Mouse (Mus musculus): ENCODE measurements around the gene Fam81a. TPM values are rescaled to one million over a fixed set of nuclear protein-coding genes. Genes with fewer than 3 reads are reported as not detected.

The Fam81a gene
- polyA plus RNA-seq, 1 experiment from 2014 or later: 46.6 TPM

DNA sequence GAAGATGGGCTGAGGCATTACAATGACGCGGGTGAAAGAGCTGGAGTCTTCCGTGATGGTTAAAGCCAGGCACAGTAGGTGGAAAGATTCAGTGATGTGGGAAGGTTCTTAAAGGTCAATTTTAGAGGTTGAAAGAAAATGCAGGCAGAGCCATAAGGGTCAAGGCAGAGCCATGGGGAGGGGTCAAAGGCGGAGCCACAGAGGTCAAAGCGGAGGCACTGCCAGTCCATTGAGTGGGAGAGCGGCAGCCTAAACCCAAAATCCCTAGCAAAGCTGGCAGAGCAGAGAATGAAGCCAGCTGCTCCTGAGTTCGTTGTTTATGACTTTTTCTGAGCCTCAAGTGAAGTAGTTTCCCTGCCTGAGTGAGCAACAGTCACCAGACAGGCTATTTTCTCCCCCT is 3.8 kb downstream of the Fam81a start:
- no peak for ATAC-seq (ENCODE audit: insufficient number of reproducible peaks, insufficient read depth, low FRiP score, low read depth)
- no peak overlapping the region for H3K9ac ChIP-seq (ENCODE audit: low read length)
- no peaks in the 10 kb centered on the region for H3K9me3 ChIP-seq (ENCODE audit: control insufficient read depth, low read length)
- H3K4me3 ChIP-seq (ENCODE audit: control insufficient read depth in 1 of 2, insufficient read depth in 1 of 2, low read depth in 1 of 2, low read length in 2 of 2): no peak overlapping the region
- H3K4me1 ChIP-seq (ENCODE audit: control insufficient read depth in 2 of 2, insufficient read depth in 2 of 2, low read length in 2 of 2): peaks cover 8 to 24% of the 10 kb centered on the region in 2 experiments
- H3K36me3 ChIP-seq (ENCODE audit: control insufficient read depth, insufficient read depth, low read length): no peaks in the 10 kb centered on the region
- WGBS: 70% methylated on average over 7 of the region's 7 CpGs
- no peak overlapping the region for H3K4me2 ChIP-seq (ENCODE audit: low read length)
- H3K27ac ChIP-seq (replicated peaks in 1 of 2; ENCODE audit: control insufficient read depth in 1 of 2, insufficient read depth in 1 of 2, low read depth in 2 of 2, low read length in 2 of 2): no peak overlapping the region
- H3K27me3 ChIP-seq (ENCODE audit: control insufficient read depth, insufficient read depth, low read length): peaks cover 9% of the 10 kb centered on the region; the same call in 1 of the 2 replicates

DNA sequence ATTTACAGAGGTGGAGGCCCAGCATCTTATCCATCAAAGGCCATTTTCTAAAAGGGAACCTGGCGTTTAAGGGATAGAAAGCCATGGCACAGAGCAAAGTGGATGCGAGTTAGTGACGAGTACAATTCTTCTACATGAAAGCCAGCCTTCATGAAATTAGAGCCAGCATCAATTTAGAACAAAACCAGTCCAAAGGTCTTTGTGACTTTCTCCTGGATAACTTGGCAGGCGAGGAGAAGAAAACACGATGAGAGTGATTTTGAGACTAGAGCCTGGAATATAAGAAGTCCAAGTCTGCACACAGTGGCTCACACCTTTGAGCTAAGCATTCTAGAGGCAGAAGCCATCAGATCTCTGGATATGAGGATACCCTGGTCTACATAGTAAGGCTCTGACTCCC is 4.4 kb downstream of the Fam81a start:
- H3K27ac ChIP-seq (replicated peaks in 1 of 2; ENCODE audit: control insufficient read depth in 1 of 2, insufficient read depth in 1 of 2, low read depth in 2 of 2, low read length in 2 of 2): no peak overlapping the region
- H3K36me3 ChIP-seq (ENCODE audit: control insufficient read depth, insufficient read depth, low read length): no peaks in the 10 kb centered on the region
- 90% methylated on average over 5 of the region's 5 CpGs for WGBS
- no peak overlapping the region for H3K9ac ChIP-seq (ENCODE audit: low read length)
- H3K4me1 ChIP-seq (ENCODE audit: control insufficient read depth in 2 of 2, insufficient read depth in 2 of 2, low read length in 2 of 2): peaks cover 8 to 24% of the 10 kb centered on the region in 2 experiments
- H3K9me3 ChIP-seq (ENCODE audit: control insufficient read depth, low read length): no peaks in the 10 kb centered on the region
- peaks cover 9% of the 10 kb centered on the region; the same call in 1 of the 2 replicates for H3K27me3 ChIP-seq (ENCODE audit: control insufficient read depth, insufficient read depth, low read length)
- H3K4me3 ChIP-seq (ENCODE audit: control insufficient read depth in 1 of 2, insufficient read depth in 1 of 2, low read depth in 1 of 2, low read length in 2 of 2): no peak overlapping the region
- no peak overlapping the region for H3K4me2 ChIP-seq (ENCODE audit: low read length)
- no peak for ATAC-seq (ENCODE audit: insufficient number of reproducible peaks, insufficient read depth, low FRiP score, low read depth)

DNA sequence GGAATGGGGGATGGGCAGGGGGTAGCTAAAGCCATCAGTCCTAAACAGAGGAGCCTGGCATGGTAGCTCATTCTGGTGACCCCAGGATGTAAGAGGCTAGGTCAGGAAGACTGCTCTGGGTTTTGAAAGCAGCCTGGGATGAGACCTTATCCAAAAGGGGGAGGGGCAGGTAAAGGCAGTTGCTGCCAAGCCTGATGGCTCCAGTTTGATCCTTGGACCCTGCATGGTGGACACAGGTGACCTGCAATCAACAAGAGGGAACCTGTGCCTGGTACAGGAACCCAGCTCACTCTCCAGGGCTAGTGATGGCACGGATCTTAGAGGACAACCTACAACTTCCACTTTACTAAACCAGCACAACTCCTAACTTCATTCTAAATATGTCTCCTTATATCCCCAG is 7.2 kb downstream of the Fam81a start:
- 0 out of 2 replicates have a peak, but pooled peaks cover 4% of the 10 kb centered on the region for H3K27me3 ChIP-seq (ENCODE audit: control insufficient read depth, insufficient read depth, low read length)
- no peak overlapping the region for H3K27ac ChIP-seq (replicated peaks in 1 of 2; ENCODE audit: control insufficient read depth in 1 of 2, insufficient read depth in 1 of 2, low read depth in 2 of 2, low read length in 2 of 2)
- no peaks in the 10 kb centered on the region for H3K36me3 ChIP-seq (ENCODE audit: control insufficient read depth, insufficient read depth, low read length)
- 81% methylated on average over 1 of the region's 1 CpGs for WGBS
- H3K9ac ChIP-seq (ENCODE audit: low read length): no peak overlapping the region
- no peak overlapping the region for H3K4me3 ChIP-seq (ENCODE audit: control insufficient read depth in 1 of 2, insufficient read depth in 1 of 2, low read depth in 1 of 2, low read length in 2 of 2)
- ATAC-seq (ENCODE audit: insufficient number of reproducible peaks, insufficient read depth, low FRiP score, low read depth): no peak
- no peaks in the 10 kb centered on the region for H3K9me3 ChIP-seq (ENCODE audit: control insufficient read depth, low read length)
- H3K4me1 ChIP-seq (ENCODE audit: control insufficient read depth in 2 of 2, insufficient read depth in 2 of 2, low read length in 2 of 2): peaks cover 5 to 17% of the 10 kb centered on the region in 2 experiments
- no peak overlapping the region for H3K4me2 ChIP-seq (ENCODE audit: low read length)

DNA sequence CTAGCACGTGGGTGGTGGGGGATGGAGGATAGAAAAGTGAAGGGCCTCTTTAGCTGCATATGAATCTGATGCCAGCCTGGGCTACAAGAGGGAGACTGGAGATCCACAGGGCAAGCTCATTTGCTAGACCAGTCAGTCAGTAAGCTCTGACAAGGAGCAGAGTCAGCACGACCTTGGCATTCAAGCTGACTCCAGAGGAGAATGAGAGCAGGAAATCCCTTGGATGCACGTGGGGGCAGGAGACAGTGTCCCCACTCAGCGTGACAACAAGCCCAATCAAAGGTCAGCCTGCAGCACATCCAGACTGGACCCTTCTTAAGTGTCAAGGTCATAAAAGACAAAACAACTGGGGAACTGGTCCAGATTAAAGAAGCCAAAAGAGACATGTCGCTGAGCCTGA is 7.6 kb downstream of the Fam81a start:
- no peaks in the 10 kb centered on the region for H3K9me3 ChIP-seq (ENCODE audit: control insufficient read depth, low read length)
- 60% methylated on average over 5 of the region's 5 CpGs for WGBS

DNA sequence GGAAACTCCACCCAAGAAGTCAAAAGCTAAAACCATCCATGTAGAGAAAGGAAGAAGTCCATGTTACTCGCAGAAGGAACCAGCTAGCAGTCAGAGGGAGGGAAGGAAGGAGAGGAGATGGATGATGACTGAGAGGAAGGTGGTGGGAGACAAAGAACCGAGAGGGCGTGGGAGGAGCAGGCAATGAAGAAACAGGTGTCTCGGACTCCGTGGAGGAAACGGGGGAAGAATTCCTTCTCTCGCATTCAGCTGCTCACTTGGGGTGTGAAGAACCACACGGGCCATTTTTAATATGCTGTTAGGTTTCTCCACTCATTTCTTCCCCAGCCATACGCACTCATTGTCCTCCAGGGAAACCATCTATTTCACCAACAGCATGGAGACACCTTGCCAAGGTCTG is 8.1 kb downstream of the Fam81a start:
- Histone ChIP-seq H3K4me1 (ENCODE audit: control insufficient read depth in 2 of 2, insufficient read depth in 2 of 2, low read length in 2 of 2) (peaks cover 1 to 8% of the 10 kb centered on the region in 2 experiments), H3K9ac (ENCODE audit: low read length) (no peak overlapping the region), H3K9me3 (ENCODE audit: control insufficient read depth, low read length) (no peaks in the 10 kb centered on the region), H3K4me3 (ENCODE audit: control insufficient read depth in 1 of 2, insufficient read depth in 1 of 2, low read depth in 1 of 2, low read length in 2 of 2) (no peak overlapping the region), H3K27ac (replicated peaks in 1 of 2; ENCODE audit: control insufficient read depth in 1 of 2, insufficient read depth in 1 of 2, low read depth in 2 of 2, low read length in 2 of 2) (no peak overlapping the region), H3K4me2 (ENCODE audit: low read length) (no peak overlapping the region), H3K27me3 (ENCODE audit: control insufficient read depth, insufficient read depth, low read length) (0 out of 2 replicates have a peak, but pooled peaks cover 4% of the 10 kb centered on the region), H3K36me3 (ENCODE audit: control insufficient read depth, insufficient read depth, low read length) (no peaks in the 10 kb centered on the region)
- ATAC-seq (ENCODE audit: insufficient number of reproducible peaks, insufficient read depth, low FRiP score, low read depth): no peak
- WGBS: 91% methylated on average over 9 of the region's 9 CpGs

More for the DNA sequence above, 7.6 kb downstream of the Fam81a start:
- H3K27ac ChIP-seq (replicated peaks in 1 of 2; ENCODE audit: control insufficient read depth in 1 of 2, insufficient read depth in 1 of 2, low read depth in 2 of 2, low read length in 2 of 2): no peak overlapping the region
- no peak for ATAC-seq (ENCODE audit: insufficient number of reproducible peaks, insufficient read depth, low FRiP score, low read depth)
- H3K27me3 ChIP-seq (ENCODE audit: control insufficient read depth, insufficient read depth, low read length): 0 out of 2 replicates have a peak, but pooled peaks cover 4% of the 10 kb centered on the region
- peaks cover 5 to 14% of the 10 kb centered on the region in 2 experiments for H3K4me1 ChIP-seq (ENCODE audit: control insufficient read depth in 2 of 2, insufficient read depth in 2 of 2, low read length in 2 of 2)
- no peaks in the 10 kb centered on the region for H3K36me3 ChIP-seq (ENCODE audit: control insufficient read depth, insufficient read depth, low read length)
- H3K4me3 ChIP-seq (ENCODE audit: control insufficient read depth in 1 of 2, insufficient read depth in 1 of 2, low read depth in 1 of 2, low read length in 2 of 2): no peak overlapping the region
- no peak overlapping the region for H3K9ac ChIP-seq (ENCODE audit: low read length)
- H3K4me2 ChIP-seq (ENCODE audit: low read length): no peak overlapping the region

DNA sequence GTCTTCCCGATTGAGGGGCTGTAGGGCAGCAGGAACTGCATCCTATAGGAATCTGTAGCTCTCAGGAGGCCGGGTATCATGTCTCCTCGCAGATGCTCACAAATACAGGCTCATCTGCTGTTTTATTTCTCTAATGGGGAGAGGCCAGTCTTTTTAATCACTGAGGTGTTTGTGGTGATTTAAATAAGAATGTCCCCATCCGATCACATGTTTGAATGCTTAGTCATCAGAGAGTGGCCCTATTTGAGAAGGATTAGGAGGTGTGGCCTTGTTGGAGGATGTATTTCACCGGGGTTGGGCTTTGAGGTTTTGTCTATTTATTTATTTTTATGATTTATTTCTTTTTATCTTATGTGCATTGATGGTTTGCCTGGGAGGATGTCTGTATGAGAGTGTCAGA is 11.6 kb downstream of the Fam81a start:
- ATAC-seq (ENCODE audit: insufficient number of reproducible peaks, insufficient read depth, low FRiP score, low read depth): no peak
- 87% methylated on average over 5 of the region's 5 CpGs for WGBS
- no peaks in the 10 kb centered on the region; a peak in 1 of 4 replicates for H3K4me1 ChIP-seq (ENCODE audit: control insufficient read depth in 2 of 2, insufficient read depth in 2 of 2, low read length in 2 of 2)

DNA sequence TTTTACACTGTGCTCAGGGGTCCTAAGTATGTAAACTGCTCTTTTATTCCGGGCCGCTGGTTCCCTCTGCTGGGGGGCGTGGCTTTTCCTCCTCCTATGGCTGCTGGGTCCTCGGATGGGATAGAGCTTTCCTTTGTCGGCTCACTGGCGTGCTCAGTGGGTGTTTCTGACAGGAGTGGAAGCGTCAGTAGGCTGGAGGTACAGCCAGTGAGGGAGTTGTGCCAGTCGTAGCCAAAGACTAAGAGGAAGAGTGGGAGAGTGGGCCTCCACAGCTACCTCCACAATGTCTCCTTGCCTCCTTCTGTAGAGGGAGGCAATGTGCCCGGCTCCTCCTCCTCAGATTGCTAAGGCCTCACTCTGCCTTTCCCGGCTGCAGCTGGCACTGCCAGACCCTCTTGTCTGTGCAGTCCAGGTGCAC is 30.5 kb downstream of the Fam81a start:
- Histone ChIP-seq H3K4me1 (ENCODE audit: control insufficient read depth in 2 of 2, insufficient read depth in 2 of 2, low read length in 2 of 2) (peaks cover 0 to 6% of the 10 kb centered on the region in 2 experiments; a peak in 2 of 4 replicates), H3K4me2 (ENCODE audit: low read length) (peak overlapping the region; percentile 60), H3K4me3 (ENCODE audit: control insufficient read depth in 1 of 2, insufficient read depth in 1 of 2, low read depth in 1 of 2, low read length in 2 of 2) (peak overlapping the region; percentile 21 to 26), H3K36me3 (ENCODE audit: control insufficient read depth, insufficient read depth, low read length) (no peaks in the 10 kb centered on the region), H3K9me3 (ENCODE audit: control insufficient read depth, low read length) (no peaks in the 10 kb centered on the region), H3K27me3 (ENCODE audit: control insufficient read depth, insufficient read depth, low read length) (no peaks in the 10 kb centered on the region), H3K27ac (replicated peaks in 1 of 2; ENCODE audit: control insufficient read depth in 1 of 2, insufficient read depth in 1 of 2, low read depth in 2 of 2, low read length in 2 of 2) (no peak overlapping the region), H3K9ac (ENCODE audit: low read length) (peak overlapping the region; percentile 41; the same call in 1 of the 2 replicates)
- no peak for ATAC-seq (ENCODE audit: insufficient number of reproducible peaks, insufficient read depth, low FRiP score, low read depth)
- WGBS: 4% methylated on average over 10 of the region's 10 CpGs

More for the DNA sequence above, 11.6 kb downstream of the Fam81a start:
- Histone ChIP-seq H3K27ac (replicated peaks in 1 of 2; ENCODE audit: control insufficient read depth in 1 of 2, insufficient read depth in 1 of 2, low read depth in 2 of 2, low read length in 2 of 2) (no peak overlapping the region), H3K36me3 (ENCODE audit: control insufficient read depth, insufficient read depth, low read length) (no peaks in the 10 kb centered on the region), H3K9me3 (ENCODE audit: control insufficient read depth, low read length) (no peaks in the 10 kb centered on the region), H3K4me2 (ENCODE audit: low read length) (no peak overlapping the region), H3K27me3 (ENCODE audit: control insufficient read depth, insufficient read depth, low read length) (no peaks in the 10 kb centered on the region), H3K4me3 (ENCODE audit: control insufficient read depth in 1 of 2, insufficient read depth in 1 of 2, low read depth in 1 of 2, low read length in 2 of 2) (no peak overlapping the region), H3K9ac (ENCODE audit: low read length) (no peak overlapping the region)

DNA sequence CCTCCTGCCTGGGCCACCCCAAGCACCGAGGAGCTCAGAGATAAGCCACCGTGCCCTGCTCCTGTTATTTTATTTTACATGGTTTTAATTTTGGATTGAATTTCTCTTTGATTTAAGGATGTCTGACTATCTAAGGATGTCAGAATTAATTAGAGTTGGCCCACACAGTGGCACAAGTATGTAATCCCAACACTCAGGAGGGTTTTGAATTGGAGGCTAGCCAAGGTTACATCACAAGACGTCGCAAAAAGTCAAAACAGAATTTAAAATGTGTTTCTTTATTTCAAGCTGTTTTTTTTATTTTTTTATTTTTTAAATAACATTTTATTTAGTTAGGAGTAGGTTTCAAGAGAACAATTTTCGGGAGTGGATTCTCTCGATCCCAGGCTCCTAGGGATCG is 31.5 kb downstream of the Fam81a start:
- no peaks in the 10 kb centered on the region for H3K27me3 ChIP-seq (ENCODE audit: control insufficient read depth, insufficient read depth, low read length)
- no peak overlapping the region for H3K4me3 ChIP-seq (ENCODE audit: control insufficient read depth in 1 of 2, insufficient read depth in 1 of 2, low read depth in 1 of 2, low read length in 2 of 2)
- H3K4me2 ChIP-seq (ENCODE audit: low read length): no peak overlapping the region
- H3K4me1 ChIP-seq (ENCODE audit: control insufficient read depth in 2 of 2, insufficient read depth in 2 of 2, low read length in 2 of 2): peaks cover 0 to 12% of the 10 kb centered on the region in 2 experiments; a peak in 2 of 4 replicates
- H3K9ac ChIP-seq (ENCODE audit: low read length): no peak overlapping the region
- no peaks in the 10 kb centered on the region for H3K9me3 ChIP-seq (ENCODE audit: control insufficient read depth, low read length)
- 64% methylated on average over 7 of the region's 7 CpGs for WGBS
- ATAC-seq (ENCODE audit: insufficient number of reproducible peaks, insufficient read depth, low FRiP score, low read depth): no peak
- H3K27ac ChIP-seq (replicated peaks in 1 of 2; ENCODE audit: control insufficient read depth in 1 of 2, insufficient read depth in 1 of 2, low read depth in 2 of 2, low read length in 2 of 2): no peak overlapping the region
- no peaks in the 10 kb centered on the region for H3K36me3 ChIP-seq (ENCODE audit: control insufficient read depth, insufficient read depth, low read length)

Data from heart, embryonic 14.5 days (tissue).